Mouse (Mus musculus) inflammation-experienced regulatory T-cells, adult 16 weeks (primary cell): ENCODE results near the gene Il1a. TPM values are rescaled to one million over a fixed set of nuclear protein-coding genes. Genes with fewer than 3 reads are reported as not detected.

ENCODE experiments used
- polyA plus RNA-seq: library from polyadenylated mRNA; unstranded; fragments of 100-300 nt; shearing (Covaris generic); gene quantifications from one replicate; pipeline ENCODE4 v1.2.1, GENCODE M21; 2017

Gene Il1a
- 0.29 TPM for polyA plus RNA-seq

DNA sequence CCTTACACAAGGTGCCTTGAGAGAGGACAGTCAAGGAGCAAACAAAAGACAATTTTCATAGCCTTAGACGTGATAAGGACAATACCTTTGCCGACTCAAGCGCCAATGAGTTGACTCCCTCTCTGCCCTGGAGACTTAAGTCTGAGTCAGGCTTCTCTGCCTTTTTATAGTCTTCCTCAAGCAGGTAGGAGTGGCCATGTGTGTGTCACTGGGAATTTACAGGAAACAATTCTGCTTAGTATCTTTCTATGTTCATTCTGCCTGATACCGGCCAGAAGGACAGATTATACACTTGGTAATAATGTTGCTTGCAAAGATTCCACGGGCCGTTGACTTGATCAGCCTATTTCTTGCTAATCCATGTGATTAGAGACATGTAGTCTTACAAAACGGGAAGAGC, at the start of gene Il1a:
Gene Il1a (minus strand): TSS at position 137 of the 400 bp plus-strand sequence.

DNA sequence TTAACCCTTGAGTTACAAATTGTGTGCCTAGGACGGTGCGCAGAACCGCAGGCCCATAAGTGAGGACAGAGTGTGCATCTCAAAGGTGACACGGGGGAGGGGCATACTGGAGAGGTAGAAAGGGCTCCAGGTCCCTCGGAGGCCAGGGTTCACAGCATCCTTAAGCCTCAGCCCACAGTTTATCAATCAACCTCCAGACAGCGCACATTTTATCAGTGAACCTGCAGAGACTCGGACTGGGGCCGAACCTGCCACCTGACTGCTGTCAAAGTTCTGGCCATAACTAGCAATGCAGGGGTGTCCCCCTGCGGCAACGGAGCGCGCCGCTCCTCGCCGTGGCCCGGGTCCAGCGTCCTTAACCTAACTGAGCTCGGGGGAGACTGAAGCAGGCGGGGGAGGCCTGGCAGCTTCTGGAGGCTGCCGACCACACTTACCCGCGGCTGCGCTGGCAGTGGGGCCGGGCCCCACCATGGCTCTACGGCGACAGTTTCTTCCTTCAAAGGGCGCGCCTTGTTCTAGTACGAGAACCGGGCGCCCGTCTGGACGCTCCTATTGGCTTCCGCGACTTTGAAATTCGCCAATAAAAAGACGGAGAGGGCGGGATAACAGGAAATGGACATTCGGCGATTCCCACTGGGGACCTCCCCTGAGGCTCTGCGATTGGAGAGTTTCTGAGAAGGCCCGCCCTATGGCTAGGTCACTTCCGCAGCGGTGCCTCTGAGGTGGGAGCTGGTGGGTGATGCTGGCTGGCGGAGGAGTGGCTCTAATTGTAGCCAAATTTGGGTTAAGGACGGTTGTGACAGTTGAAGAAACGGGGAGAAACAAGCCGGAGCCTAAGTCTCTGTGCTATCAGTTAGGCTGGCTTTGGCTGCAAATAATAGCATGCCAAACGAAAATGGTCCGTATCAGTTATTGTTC, 12.8 kb downstream of the Il1a start, which contains the start of gene Ckap2l:
Gene Ckap2l (minus strand): TSS at position 542 of the 918 bp plus-strand sequence.

Other genes with a start within 250 kb of the Il1a start
- 2.0 TPM for gene Ttl, start 244.0 kb downstream of the Il1a start, polyA plus RNA-seq
- 39.3 TPM for gene Polr1b, start 209.0 kb downstream of the Il1a start, polyA plus RNA-seq
- 25.6 TPM for gene Chchd5, start 180.3 kb downstream of the Il1a start, polyA plus RNA-seq
- gene Slc20a1, start 111.2 kb downstream of the Il1a start, polyA plus RNA-seq = 76.5 TPM
- 3.9 TPM for gene Ckap2l, start 12.8 kb downstream of the Il1a start, polyA plus RNA-seq
- 0.29 TPM for gene Il1b, start 61.2 kb upstream of the Il1a start, polyA plus RNA-seq
- not detected for gene F830045P16Rik, start 226.6 kb upstream of the Il1a start, polyA plus RNA-seq